Mouse (Mus musculus) embryonic facial prominence, embryonic 10.5 days (tissue): ENCODE data around the gene Arhgef11. TPM values are rescaled to one million over a fixed set of nuclear protein-coding genes. Genes with fewer than 3 reads are reported as not detected.
"Not testable (repeated sequence)": the region's sequence is repeated elsewhere in the genome, so short reads cannot be mapped to it uniquely, and the experiment has no call there.

Experiments used
- DNase-seq: peaks from one replicate; pipeline ENCODE4 v3.0.0-alpha.2; 2017; ENCODE audit warnings: low spot score
- H3K27ac ChIP-seq: fragments of 300-500 bp; sonication (generic); replicated peaks from 2 replicates; pipeline ENCODE4 v1.5.1; 2016; ENCODE audit warnings: mild to moderate bottlenecking
- H3K27me3 ChIP-seq: fragments of 300-500 bp; sonication (generic); replicated peaks from 2 replicates; pipeline ENCODE4 v1.6.1; 2016; ENCODE audit warnings: low read depth, mild to moderate bottlenecking; ENCODE audit not compliant: poor library complexity, severe bottlenecking
- H3K36me3 ChIP-seq: fragments of 300-500 bp; sonication (generic); replicated peaks from 2 replicates; pipeline ENCODE4 v1.6.1; 2016; ENCODE audit warnings: mild to moderate bottlenecking, moderate library complexity
- H3K4me1 ChIP-seq: fragments of 300-500 bp; sonication (generic); 2 replicates; pipeline ENCODE4 v1.6.1; 2016
- H3K4me3 ChIP-seq: fragments of 300-500 bp; sonication (generic); 2 replicates; pipeline ENCODE4 v1.5.1; 2016; ENCODE audit warnings: mild to moderate bottlenecking, moderate library complexity
- H3K9me3 ChIP-seq: fragments of 300-500 bp; sonication (generic); 2 replicates; pipeline ENCODE4 v1.6.1; 2016; ENCODE audit warnings: mild to moderate bottlenecking
- WGBS: fragments of 180-500 bp; shearing (Covaris S2); methylation state at CpG from one replicate; pipeline ENCODE4 v1.1.7; 2016; 5-methylcytosine and 5-hydroxymethylcytosine counted together
- polyA plus RNA-seq: library from polyadenylated mRNA; unstranded; fragments of >200 nt; fragmentation: Nextera tagmentation; extraction: Ambion mirVana; gene quantifications from 2 replicates; pipeline ENCODE4 v1.2.1, GENCODE M21; 2016

Gene Arhgef11
- 16.0 and 16.9 TPM in 2 replicates for polyA plus RNA-seq

GRCm38 (mm10) chr3:87616957-87617810 is at the start of gene Arhgef11:
Gene Arhgef11 (plus strand): TSS chr3:87617559.
- Histone ChIP-seq H3K27ac (peak within 1 kb of the TSS; percentile 96), H3K4me1 (peaks cover 50% of the 10 kb centered on the region), H3K4me3 (peak within 1 kb of the TSS; percentile 86), H3K9me3 (no peaks in the 10 kb centered on the region), H3K27me3 (0 out of 2 replicates have a peak, but pooled peaks cover 4% of the 10 kb centered on the region), H3K36me3 (no peaks in the 10 kb centered on the region)
- peak; percentile 93 for DNase-seq
- WGBS, result 3% methylated on average over 91 of the region's 101 CpGs

- H3K27me3 ChIP-seq, result no peaks in the 10 kb centered on the region
- no peak for DNase-seq
- H3K4me1 ChIP-seq, result peaks cover 15% of the 10 kb centered on the region
- H3K36me3 ChIP-seq, result no peaks in the 10 kb centered on the region
- no peak overlapping the region for H3K4me3 ChIP-seq
- 94% methylated on average over 5 of the region's 5 CpGs for WGBS
- no peaks in the 10 kb centered on the region for H3K9me3 ChIP-seq
- H3K27ac ChIP-seq, result no peak overlapping the region
Observed at GRCm38 (mm10) chr3:87568681-87569080, 48.7 kb upstream of the Arhgef11 start.

- H3K9me3 ChIP-seq, result peaks cover under 1% of the 10 kb centered on the region; the same call in 1 of the 2 replicates
- H3K4me3 ChIP-seq, result no peak overlapping the region
- H3K27me3 ChIP-seq, result no peaks in the 10 kb centered on the region
- H3K27ac ChIP-seq, result no peak overlapping the region
- no peaks in the 10 kb centered on the region for H3K36me3 ChIP-seq
- DNase-seq, result no peak
- H3K4me1 ChIP-seq, result no peaks in the 10 kb centered on the region
- WGBS, result 27% methylated on average over 6 of the region's 6 CpGs
Observed at GRCm38 (mm10) chr3:87575766-87576165, 41.6 kb upstream of the Arhgef11 start.

GRCm38 (mm10) chr3:87582259-87582658 is 35.1 kb upstream of the Arhgef11 start:
- 90% methylated on average over 4 of the region's 4 CpGs for WGBS
- no peak overlapping the region for H3K4me3 ChIP-seq

GRCm38 (mm10) chr3:87593793-87594192 is 23.6 kb upstream of the Arhgef11 start:
- DNase-seq, result no peak
- Histone ChIP-seq H3K27me3 (no peaks in the 10 kb centered on the region), H3K4me3 (no peak overlapping the region), H3K36me3 (no peaks in the 10 kb centered on the region), H3K27ac (no peak overlapping the region), H3K9me3 (no peaks in the 10 kb centered on the region), H3K4me1 (no peaks in the 10 kb centered on the region)
- 75% methylated on average over 5 of the region's 5 CpGs for WGBS

More at GRCm38 (mm10) chr3:87582259-87582658, 35.1 kb upstream of the Arhgef11 start:
- Histone ChIP-seq H3K36me3 (no peaks in the 10 kb centered on the region), H3K27ac (no peak overlapping the region), H3K4me1 (no peaks in the 10 kb centered on the region), H3K9me3 (peaks cover 10% of the 10 kb centered on the region; the same call in 1 of the 2 replicates), H3K27me3 (no peaks in the 10 kb centered on the region)
- no peak for DNase-seq

- 82% methylated on average over 4 of the region's 4 CpGs for WGBS
- DNase-seq, result not testable (repeated sequence)
Observed at GRCm38 (mm10) chr3:87595328-87595727, 22.0 kb upstream of the Arhgef11 start.

GRCm38 (mm10) chr3:87601077-87601476 is 16.3 kb upstream of the Arhgef11 start:
- not testable (repeated sequence) for H3K27me3 ChIP-seq
- WGBS, result 96% methylated on average over 15 of the region's 15 CpGs

More at GRCm38 (mm10) chr3:87595328-87595727, 22.0 kb upstream of the Arhgef11 start:
- H3K27ac ChIP-seq, H3K27me3 ChIP-seq, H3K36me3 ChIP-seq, H3K4me1 ChIP-seq, H3K4me3 ChIP-seq: not testable (repeated sequence)
- H3K9me3 ChIP-seq, result peaks cover 11% of the 10 kb centered on the region; the same call in 1 of the 2 replicates

GRCm38 (mm10) chr3:87616354-87616753 is 1.0 kb upstream of the Arhgef11 start:
- 63% methylated on average over 4 of the region's 4 CpGs for WGBS
- Histone ChIP-seq H3K27me3 (0 out of 2 replicates have a peak, but pooled peaks cover 4% of the 10 kb centered on the region), H3K4me3 (peak overlapping the region; percentile 86), H3K4me1 (peaks cover 45% of the 10 kb centered on the region), H3K36me3 (no peaks in the 10 kb centered on the region), H3K9me3 (no peaks in the 10 kb centered on the region), H3K27ac (peak overlapping the region; percentile 96)
- DNase-seq, result no peak

More at GRCm38 (mm10) chr3:87601077-87601476, 16.3 kb upstream of the Arhgef11 start:
- DNase-seq, H3K36me3 ChIP-seq, H3K27ac ChIP-seq, H3K4me1 ChIP-seq, H3K4me3 ChIP-seq: not testable (repeated sequence)
- peaks cover 53% of the 10 kb centered on the region for H3K9me3 ChIP-seq

- H3K4me3 ChIP-seq, result peak overlapping the region; percentile 86
- peak overlapping the region; percentile 96 for H3K27ac ChIP-seq
- no peak for DNase-seq
- no peaks in the 10 kb centered on the region for H3K36me3 ChIP-seq
- WGBS, result 2% methylated on average over 6 of the region's 6 CpGs
- H3K4me1 ChIP-seq, result peaks cover 50% of the 10 kb centered on the region
- 0 out of 2 replicates have a peak, but pooled peaks cover 4% of the 10 kb centered on the region for H3K27me3 ChIP-seq
- H3K9me3 ChIP-seq, result no peaks in the 10 kb centered on the region
Observed at GRCm38 (mm10) chr3:87617811-87618130, 412 bp downstream of the Arhgef11 start.

- Histone ChIP-seq H3K27ac (0 out of 2 replicates have a peak overlapping the region, but pooled peaks have one; percentile 11), H3K4me1 (peaks cover 50% of the 10 kb centered on the region), H3K36me3 (peaks cover 3% of the 10 kb centered on the region; the same call in 1 of the 2 replicates), H3K4me3 (peak overlapping the region; percentile 86), H3K9me3 (no peaks in the 10 kb centered on the region), H3K27me3 (0 out of 2 replicates have a peak, but pooled peaks cover 4% of the 10 kb centered on the region)
- WGBS, result 10% methylated on average over 3 of the region's 3 CpGs
- no peak for DNase-seq
Observed at GRCm38 (mm10) chr3:87618240-87618639, 881 bp downstream of the Arhgef11 start.

GRCm38 (mm10) chr3:87618981-87619710 is 1.8 kb downstream of the Arhgef11 start:
- Histone ChIP-seq H3K27ac (peak overlapping the region; percentile 11; the same call in 1 of the 2 replicates), H3K9me3 (no peaks in the 10 kb centered on the region), H3K4me1 (peaks cover 50% of the 10 kb centered on the region), H3K36me3 (peaks cover 10% of the 10 kb centered on the region; the same call in 1 of the 2 replicates), H3K4me3 (peak overlapping the region; percentile 86), H3K27me3 (0 out of 2 replicates have a peak, but pooled peaks cover 4% of the 10 kb centered on the region)
- no peak for DNase-seq
- WGBS, result 62% methylated on average over 5 of the region's 5 CpGs

- Histone ChIP-seq H3K36me3 (peaks cover 11% of the 10 kb centered on the region; the same call in 1 of the 2 replicates), H3K4me1 (peaks cover 50% of the 10 kb centered on the region), H3K27ac (no peak overlapping the region), H3K27me3 (0 out of 2 replicates have a peak, but pooled peaks cover 4% of the 10 kb centered on the region), H3K9me3 (no peaks in the 10 kb centered on the region), H3K4me3 (peak overlapping the region; percentile 86)
- 77% methylated on average over 7 of the region's 7 CpGs for WGBS
- no peak for DNase-seq
Observed at GRCm38 (mm10) chr3:87620218-87620891, 3.0 kb downstream of the Arhgef11 start.
